Mouse (Mus musculus) CH12.LX (cell line): ENCODE measurements around the gene Mctp2.

Source experiments
- CHD2 ChIP-seq: IDR thresholded peaks from 2 replicates; pipeline ENCODE4 v1.6.1; 2011; ENCODE audit warnings: low read length, improper control_type of control experiment
- CTCF ChIP-seq, 2 experiments: IDR thresholded peaks in 1 of 2; conservative IDR thresholded peaks in 1 of 2; 2 replicates each; pipeline ENCODE4 v1.5.1; 2011 to 2012; ENCODE audit warnings: low read depth in 2 of 2, low read length in 2 of 2, improper control_type of control experiment in 1 of 2, inconsistent platforms in 1 of 2, mild to moderate bottlenecking in 1 of 2, moderate library complexity in 1 of 2
- JUND ChIP-seq: conservative IDR thresholded peaks from 2 replicates; pipeline ENCODE4 v1.6.1; 2011; ENCODE audit warnings: low read depth, low read length, improper control_type of control experiment
- MYC ChIP-seq: IDR thresholded peaks from 2 replicates; pipeline ENCODE4 v1.6.1; 2011; ENCODE audit warnings: low read depth, mild to moderate bottlenecking, improper control_type of control experiment, low read length
- POLR2A ChIP-seq: IDR thresholded peaks from 2 replicates; pipeline ENCODE4 v1.6.1; 2011; ENCODE audit warnings: low read depth, mild to moderate bottlenecking, improper control_type of control experiment, low read length

DNA sequence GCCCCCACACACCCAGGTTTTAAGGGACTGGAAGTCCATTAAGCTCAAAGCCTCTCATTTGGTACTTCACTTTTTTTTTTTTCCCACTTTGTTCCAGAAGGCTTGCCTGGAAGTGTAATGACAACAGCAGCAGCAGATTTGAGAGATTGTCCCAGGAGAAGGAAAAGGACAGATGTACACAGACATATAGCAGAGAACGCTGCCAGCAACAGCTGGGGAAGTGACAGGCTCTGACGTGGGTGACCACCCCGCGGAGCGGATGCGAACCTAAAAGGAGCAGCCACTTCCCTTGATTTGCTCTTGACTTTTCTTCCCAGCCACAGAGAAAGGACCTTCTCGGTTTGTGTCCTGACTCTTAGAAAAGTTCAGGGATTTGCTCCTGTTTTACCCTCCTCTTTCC lies 185.4 kb downstream of the Mctp2 start:
- no peak for TF ChIP-seq MYC
- no peak for TF ChIP-seq JUND
- no peak for TF ChIP-seq CTCF (conservative IDR thresholded peaks at IDR 0.05 in 1 of 2, IDR thresholded peaks at IDR 0.05 in 1 of 2; ENCODE audit: low read depth in 2 of 2, low read length in 2 of 2)
- TF ChIP-seq CHD2: no peak
- TF ChIP-seq POLR2A: no peak
